Mouse (Mus musculus) kidney, postnatal 14 days (tissue): ENCODE measurements at regions not wholly inside any gene's neighbourhood (a gene's known extent, or its start where the extent isn't known, plus 50 kb on each side); places are given as distances from the start of the nearest gene placed in this dataset.

Experiments
- DNase-seq: peaks from one replicate; pipeline ENCODE4 v3.0.0; 2022; ENCODE audit warnings: mixed read lengths

GRCm38 (mm10) chr6:17226483-17226882 lies 54.5 kb upstream of the Cav2 start:
- DNase-seq = no peak
